Mouse (Mus musculus) small intestine, adult 2 months (tissue): ENCODE results near the gene Rin1.

Experiments
- CTCF ChIP-seq: fragments of 200-500 bp; IDR thresholded peaks from 2 replicates; pipeline ENCODE4 v1.5.1; 2012; ENCODE audit warnings: low read depth, mild to moderate bottlenecking, control low read depth, inconsistent platforms, low read length, moderate library complexity, mixed read lengths; ENCODE audit not compliant: insufficient replicate concordance, insufficient read length; ENCODE audit errors: extremely low read depth
- POLR2A ChIP-seq: fragments of 200-500 bp; IDR thresholded peaks from 2 replicates; pipeline ENCODE4 v1.6.1; 2012; ENCODE audit warnings: low read depth, mild to moderate bottlenecking, control low read depth, inconsistent platforms, low read length, moderate library complexity

- TF ChIP-seq POLR2A (no peak), CTCF (no peak)
Measured at GRCm38 (mm10) chr19:5082005-5082404, 31.7 kb downstream of the Rin1 start.
